Mouse (Mus musculus) thymus, postnatal 10 days (tissue): ENCODE measurements at regions not wholly inside any gene's neighbourhood (a gene's known extent, or its start where the extent isn't known, plus 50 kb on each side); places are given as distances from the start of the nearest gene placed in this dataset.

Experiments used
- DNase-seq, 2 experiments: peaks; one replicate each; pipeline ENCODE4 v3.0.0; 2021; ENCODE audit warnings: low spot score in 2 of 2

GRCm38 (mm10) chr16:77166722-77167121 is 153.2 kb downstream of the Usp25 start:
- peak in 1 of 2 experiments; percentile 21 for DNase-seq

GRCm38 (mm10) chr16:77173026-77173692 is 159.7 kb downstream of the Usp25 start:
- DNase-seq = no peak

GRCm38 (mm10) chr16:77174744-77175432 is 161.4 kb downstream of the Usp25 start:
- no peak for DNase-seq

- DNase-seq = no peak
Measured at GRCm38 (mm10) chr16:77180990-77181389, 167.5 kb downstream of the Usp25 start.
